Mouse (Mus musculus): ENCODE measurements around the gene Faim2. TPM values are rescaled to one million over a fixed set of nuclear protein-coding genes. Genes with fewer than 3 reads are reported as not detected.

The Faim2 gene
- total and polyA plus RNA-seq, 2 experiments from 2014 or later, result 25.6 to 57.4 TPM

DNA sequence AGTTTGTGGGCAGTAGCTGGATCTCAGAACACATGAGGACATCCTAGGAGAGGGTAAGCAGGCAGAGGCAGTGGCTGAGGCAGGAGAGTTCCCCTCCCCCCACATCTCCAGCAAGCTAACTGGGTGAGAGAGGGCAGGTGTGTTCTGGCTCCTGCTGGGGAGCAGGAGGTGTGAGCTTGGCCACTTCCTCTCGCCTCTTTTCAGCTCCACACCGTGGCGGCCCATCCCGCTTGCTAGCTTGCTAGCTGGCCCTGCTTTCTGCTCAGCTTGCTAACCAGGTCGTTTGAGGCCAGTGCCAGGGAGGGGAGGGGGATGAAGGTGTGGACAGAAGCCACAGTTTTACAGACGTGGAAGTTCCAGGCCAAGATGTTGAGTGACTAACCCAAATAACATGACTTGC, 3.2 kb upstream of the Faim2 start:
- H3K9me3 ChIP-seq (ENCODE audit: low read length), result no peaks in the 10 kb centered on the region
- H3K27me3 ChIP-seq (ENCODE audit: insufficient read depth, low read length), result no peaks in the 10 kb centered on the region
- H3K36me3 ChIP-seq (ENCODE audit: insufficient read depth), result no peaks in the 10 kb centered on the region
- ATAC-seq (no peak), DNase-seq (no peak)
- H3K4me3 ChIP-seq (ENCODE audit: low read depth, low read length), result no peak overlapping the region
- no peak overlapping the region for H3K9ac ChIP-seq
- 0 out of 2 replicates have a peak, but pooled peaks cover 8% of the 10 kb centered on the region for H3K4me1 ChIP-seq (ENCODE audit: insufficient read depth)
- 30% methylated on average over 6 of the region's 6 CpGs for WGBS
- no peak overlapping the region for H3K4me2 ChIP-seq (ENCODE audit: low read depth)
- TF ChIP-seq CTCF (IDR thresholded peaks at IDR 0.05; ENCODE audit: low read depth), result no peak
- H3K27ac ChIP-seq (ENCODE audit: low read depth, low read length), result no peak overlapping the region

DNA sequence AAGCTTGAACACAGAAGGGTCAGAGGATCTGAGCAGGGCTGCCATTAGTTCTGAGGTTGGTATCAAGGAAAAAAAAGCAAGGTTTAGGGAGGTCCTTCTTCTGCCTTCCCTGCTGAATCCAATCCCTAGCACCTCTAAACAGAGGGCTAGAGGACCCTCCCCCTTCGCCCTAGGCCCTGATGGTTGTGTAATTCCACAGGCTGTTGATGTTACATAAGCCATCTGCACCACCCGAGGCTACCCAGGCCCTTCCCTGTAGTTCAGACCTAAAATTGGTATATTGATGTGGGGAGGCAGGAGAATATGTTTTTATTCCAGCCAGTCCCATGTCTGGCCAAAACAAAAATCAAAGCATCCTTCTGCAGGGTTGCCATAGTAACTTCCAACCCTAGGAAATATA, 1.3 kb downstream of the Faim2 start:
- Histone ChIP-seq H3K9me3 (ENCODE audit: low read length) (no peaks in the 10 kb centered on the region), H3K4me1 (ENCODE audit: insufficient read depth) (0 out of 2 replicates have a peak, but pooled peaks cover 8% of the 10 kb centered on the region), H3K4me3 (ENCODE audit: low read depth, low read length) (peak overlapping the region; percentile 38; the same call in 1 of the 2 replicates), H3K4me2 (ENCODE audit: low read depth) (peak overlapping the region; percentile 68), H3K27ac (ENCODE audit: low read depth, low read length) (peak overlapping the region; percentile 91), H3K9ac (peak overlapping the region; percentile 63; the same call in 1 of the 2 replicates), H3K36me3 (ENCODE audit: insufficient read depth) (0 out of 2 replicates have a peak, but pooled peaks cover 5% of the 10 kb centered on the region), H3K27me3 (ENCODE audit: insufficient read depth, low read length) (no peaks in the 10 kb centered on the region)
- no peak for TF ChIP-seq CTCF (IDR thresholded peaks at IDR 0.05; ENCODE audit: low read depth)
- ATAC-seq (peak; percentile 19; the same call in 1 of the 2 replicates), DNase-seq (peak; percentile 45)
- 49% methylated on average over 2 of the region's 2 CpGs for WGBS

DNA sequence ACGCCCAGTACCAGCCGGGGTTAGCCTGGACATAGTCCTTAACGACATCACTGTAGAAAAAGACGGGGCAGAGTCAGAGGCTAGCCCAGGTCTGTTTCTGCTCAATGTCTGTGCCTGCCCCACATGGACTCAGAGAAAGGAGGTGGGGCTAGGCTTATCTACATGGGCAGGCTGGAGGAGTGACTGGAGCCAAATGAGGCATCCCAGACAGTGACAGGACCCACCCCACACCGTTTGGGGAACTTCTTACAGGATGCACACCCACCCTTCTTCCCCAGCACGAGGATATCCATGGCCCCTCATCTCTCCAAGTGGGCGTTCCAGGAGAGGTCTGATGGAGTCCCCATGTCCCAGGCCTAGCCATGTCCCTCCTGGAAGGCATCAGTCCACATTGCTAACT, 7.7 kb downstream of the Faim2 start:
- H3K4me3 ChIP-seq (ENCODE audit: low read depth, low read length), result no peak overlapping the region
- 78% methylated on average over 7 of the region's 7 CpGs for WGBS
- no peaks in the 10 kb centered on the region for H3K9me3 ChIP-seq (ENCODE audit: low read length)
- DNase-seq (no peak), ATAC-seq (no peak)
- H3K4me1 ChIP-seq (ENCODE audit: insufficient read depth), result no peaks in the 10 kb centered on the region
- no peak overlapping the region for H3K4me2 ChIP-seq (ENCODE audit: low read depth)
- H3K9ac ChIP-seq, result no peak overlapping the region
- H3K36me3 ChIP-seq (ENCODE audit: insufficient read depth), result 0 out of 2 replicates have a peak, but pooled peaks cover 16% of the 10 kb centered on the region
- H3K27me3 ChIP-seq (ENCODE audit: insufficient read depth, low read length), result no peaks in the 10 kb centered on the region
- H3K27ac ChIP-seq (ENCODE audit: low read depth, low read length), result no peak overlapping the region
- no peak for TF ChIP-seq CTCF (IDR thresholded peaks at IDR 0.05; ENCODE audit: low read depth)

DNA sequence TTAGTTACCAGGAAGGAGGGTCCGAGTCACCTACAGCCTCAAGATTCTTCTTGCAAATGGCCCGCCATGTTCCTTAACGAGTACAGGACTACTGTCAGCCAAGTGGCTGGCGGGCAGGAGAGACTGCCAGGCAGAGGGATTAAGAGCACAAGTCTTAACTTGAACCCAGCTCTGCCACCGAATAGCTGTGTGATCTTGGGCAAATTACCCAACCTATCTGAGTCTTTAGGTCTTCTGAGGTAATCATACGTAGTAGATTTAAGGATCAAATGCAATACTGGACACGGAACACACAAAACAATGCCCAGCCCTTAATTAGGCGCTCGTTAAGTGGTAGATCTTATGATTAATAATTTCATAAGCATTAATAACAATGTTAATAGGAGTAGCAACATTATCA, 8.3 kb downstream of the Faim2 start:
- Histone ChIP-seq H3K27me3 (ENCODE audit: insufficient read depth, low read length) (no peaks in the 10 kb centered on the region), H3K4me3 (ENCODE audit: low read depth, low read length) (no peak overlapping the region), H3K4me2 (ENCODE audit: low read depth) (no peak overlapping the region), H3K9me3 (ENCODE audit: low read length) (no peaks in the 10 kb centered on the region), H3K9ac (no peak overlapping the region), H3K4me1 (ENCODE audit: insufficient read depth) (no peaks in the 10 kb centered on the region), H3K27ac (ENCODE audit: low read depth, low read length) (no peak overlapping the region), H3K36me3 (ENCODE audit: insufficient read depth) (0 out of 2 replicates have a peak, but pooled peaks cover 16% of the 10 kb centered on the region)
- ATAC-seq (no peak), DNase-seq (no peak)
- WGBS, result 82% methylated on average over 9 of the region's 9 CpGs
- no peak for TF ChIP-seq CTCF (IDR thresholded peaks at IDR 0.05; ENCODE audit: low read depth)

DNA sequence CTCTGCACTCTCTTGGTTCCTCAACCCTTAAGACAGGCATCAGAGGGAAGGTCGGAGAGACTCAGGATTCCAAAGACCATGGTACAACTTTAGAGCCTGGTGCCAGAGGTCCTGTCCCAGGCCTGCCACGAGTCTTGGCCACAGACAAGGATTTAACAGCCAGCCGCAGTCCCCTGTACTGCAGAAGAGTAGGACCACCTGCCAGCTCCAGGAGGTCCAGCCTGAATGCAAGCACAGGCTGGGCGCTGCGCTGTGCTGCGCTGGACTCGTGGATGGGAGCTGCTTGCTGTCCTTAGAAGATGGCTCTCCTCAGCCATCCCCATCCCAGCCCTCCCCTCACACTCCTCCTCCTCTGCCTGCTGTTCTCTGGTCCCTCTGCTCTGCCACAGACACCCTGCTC, 10.2 kb downstream of the Faim2 start:
- 60% methylated on average over 7 of the region's 7 CpGs for WGBS
- Histone ChIP-seq H3K9me3 (ENCODE audit: low read length) (no peaks in the 10 kb centered on the region), H3K27ac (ENCODE audit: low read depth, low read length) (no peak overlapping the region), H3K36me3 (ENCODE audit: insufficient read depth) (0 out of 2 replicates have a peak, but pooled peaks cover 13% of the 10 kb centered on the region), H3K27me3 (ENCODE audit: insufficient read depth, low read length) (no peaks in the 10 kb centered on the region), H3K4me2 (ENCODE audit: low read depth) (no peak overlapping the region), H3K4me3 (ENCODE audit: low read depth, low read length) (no peak overlapping the region), H3K4me1 (ENCODE audit: insufficient read depth) (no peaks in the 10 kb centered on the region), H3K9ac (no peak overlapping the region)
- no peak for ATAC-seq
- DNase-seq, result no peak
- TF ChIP-seq CTCF (IDR thresholded peaks at IDR 0.05; ENCODE audit: low read depth), result no peak

DNA sequence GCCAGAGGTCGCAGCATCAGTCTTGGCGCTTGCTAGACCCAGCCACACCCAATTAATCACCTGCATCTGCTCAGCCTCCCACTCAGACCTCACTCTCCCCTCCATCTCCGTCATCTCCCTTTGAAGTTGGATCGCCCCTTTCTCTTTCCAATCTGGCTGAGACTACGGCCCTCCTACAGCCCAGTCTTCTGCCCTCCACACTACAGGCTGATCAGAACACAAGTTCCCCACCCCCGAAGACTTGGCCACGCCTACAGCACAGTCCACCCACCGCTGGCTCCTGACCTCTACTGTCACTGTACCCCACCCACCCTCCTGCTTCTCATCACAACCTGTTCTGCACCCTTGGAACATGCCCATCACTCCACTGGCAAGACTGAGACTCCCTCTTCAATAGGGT, 11.2 kb downstream of the Faim2 start:
- no peak for ATAC-seq
- TF ChIP-seq CTCF (IDR thresholded peaks at IDR 0.05; ENCODE audit: low read depth), result no peak

DNA sequence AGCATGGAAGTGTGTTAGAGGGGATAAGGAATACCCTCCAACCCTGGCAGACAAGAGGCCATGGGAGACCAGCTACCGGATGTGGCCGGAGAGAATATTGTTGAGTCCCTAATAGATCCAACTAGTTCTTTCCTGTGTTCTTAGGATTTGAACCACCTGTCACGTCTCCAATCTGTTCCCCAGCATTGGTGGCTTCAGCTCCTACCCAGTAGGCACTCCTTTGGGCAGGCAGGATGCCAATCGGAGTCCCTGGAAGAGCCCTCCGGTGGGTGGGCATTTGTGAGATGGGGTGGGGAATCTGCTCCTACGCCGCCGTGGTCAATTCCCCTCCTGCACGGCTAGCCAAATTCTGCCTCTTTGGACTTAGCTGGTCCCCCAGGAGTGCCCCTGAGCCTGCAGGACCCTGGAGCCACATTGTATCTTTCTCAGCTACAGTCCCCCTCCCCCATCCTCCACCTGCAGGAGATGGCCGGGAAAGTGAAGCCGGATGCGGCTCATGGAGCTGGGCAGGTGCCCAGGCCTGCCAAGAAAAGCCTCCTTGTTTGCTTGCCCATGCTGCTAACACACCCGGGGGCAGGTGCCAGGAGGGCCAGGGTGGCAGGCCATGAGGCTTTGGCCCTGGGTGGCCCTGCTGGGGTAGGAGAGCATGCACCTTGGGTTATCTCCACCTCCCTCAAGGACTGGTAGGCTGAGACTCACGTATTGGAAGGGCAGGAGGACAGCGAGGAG, 16.0 kb downstream of the Faim2 start:
- no peak for DNase-seq

More for the DNA sequence above, 11.2 kb downstream of the Faim2 start:
- 0 out of 2 replicates have a peak, but pooled peaks cover 11% of the 10 kb centered on the region for H3K36me3 ChIP-seq (ENCODE audit: insufficient read depth)
- no peaks in the 10 kb centered on the region for H3K27me3 ChIP-seq (ENCODE audit: insufficient read depth, low read length)
- no peak overlapping the region for H3K4me3 ChIP-seq (ENCODE audit: low read depth, low read length)
- H3K9me3 ChIP-seq (ENCODE audit: low read length), result no peaks in the 10 kb centered on the region
- WGBS, result 69% methylated on average over 8 of the region's 8 CpGs
- H3K4me1 ChIP-seq (ENCODE audit: insufficient read depth), result no peaks in the 10 kb centered on the region
- H3K4me2 ChIP-seq (ENCODE audit: low read depth), result no peak overlapping the region
- DNase-seq, result no peak
- no peak overlapping the region for H3K9ac ChIP-seq
- H3K27ac ChIP-seq (ENCODE audit: low read depth, low read length), result no peak overlapping the region

More for the DNA sequence above, 16.0 kb downstream of the Faim2 start:
- Histone ChIP-seq H3K27me3 (ENCODE audit: insufficient read depth, low read length) (no peaks in the 10 kb centered on the region), H3K4me3 (ENCODE audit: low read depth, low read length) (no peak overlapping the region), H3K4me2 (ENCODE audit: low read depth) (no peak overlapping the region), H3K27ac (ENCODE audit: low read depth, low read length) (no peak overlapping the region), H3K36me3 (ENCODE audit: insufficient read depth) (peaks cover 9% of the 10 kb centered on the region; the same call in 1 of the 2 replicates), H3K9ac (no peak overlapping the region), H3K4me1 (ENCODE audit: insufficient read depth) (no peaks in the 10 kb centered on the region), H3K9me3 (ENCODE audit: low read length) (no peaks in the 10 kb centered on the region)
- no peak for TF ChIP-seq CTCF (IDR thresholded peaks at IDR 0.05; ENCODE audit: low read depth)
- 66% methylated on average over 15 of the region's 15 CpGs for WGBS
- no peak for ATAC-seq
